Comparison of ENCODE assay signal across 26 mouse cellular contexts in the genomic region with DNA sequence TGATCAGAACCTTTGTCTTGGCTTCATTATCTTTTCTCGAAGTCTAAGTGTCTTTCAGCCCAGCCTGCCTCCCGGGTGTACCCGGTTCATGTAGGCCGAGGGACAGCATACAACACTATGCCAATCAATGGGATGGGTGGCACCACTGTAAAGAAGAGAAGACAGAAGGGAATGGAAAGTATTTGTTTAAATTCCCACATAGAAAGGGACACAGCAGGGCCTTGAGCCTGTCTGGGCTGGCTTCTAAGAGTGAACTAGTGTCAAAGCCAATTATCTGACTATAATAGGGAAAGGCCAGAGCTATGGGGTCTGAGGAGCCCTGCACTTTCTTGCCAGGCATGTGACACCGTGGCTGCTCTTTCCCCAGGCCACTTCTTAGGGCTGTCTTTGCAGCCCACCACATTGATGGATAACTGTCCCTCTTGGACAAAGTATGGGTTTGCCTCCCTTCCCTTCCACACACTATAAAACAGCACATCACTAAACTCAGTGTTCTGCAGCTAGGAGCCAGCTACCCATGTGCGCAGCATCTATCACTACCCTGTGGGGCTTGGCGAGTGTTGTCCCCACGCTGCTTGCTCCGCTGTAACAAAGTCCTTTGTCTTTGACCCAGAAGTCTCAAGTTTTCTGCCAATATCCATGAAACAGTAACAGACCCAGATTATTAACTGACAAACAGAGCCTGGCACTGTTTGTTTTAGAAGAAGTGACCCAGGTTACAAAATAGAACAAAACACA. TPM values are rescaled to one million over a fixed set of nuclear protein-coding genes. Genes with fewer than 3 reads are reported as not detected.
DNase-seq lines count a peak whose midpoint lies in the region; ATAC-seq and TF ChIP-seq lines count a peak whose summit lies in the region.
"Had no signal": no experiment of that assay in that cellular context is flagged by ENCODE, and none has a peak within 500 bp of the region (broad histone marks: within the 10 kb centered on the region; RNA-seq: fewer than 3 reads in every experiment).

No protein-coding gene starts in this region.

- H3K4me1 ChIP-seq in kidney, embryonic 14.5 days (ENCODE audit: control insufficient read depth, insufficient read depth, low read length) = 0 out of 2 replicates have a peak, but pooled peaks cover under 1% of the 10 kb centered on the region
- no peaks in the 10 kb centered on the region for H3K4me1 ChIP-seq in midbrain, embryonic 11.5 days (ENCODE audit: control insufficient read depth, insufficient read depth, low read length)
- no peaks in the 10 kb centered on the region for H3K4me1 ChIP-seq in midbrain, postnatal 0 days (ENCODE audit: insufficient read depth, low read length)
- no peaks in the 10 kb centered on the region for H3K4me1 ChIP-seq in kidney, embryonic 16.5 days (ENCODE audit: insufficient read depth, low read length)
- H3K4me1 ChIP-seq in hindbrain, embryonic 11.5 days (replicated peaks; ENCODE audit: control insufficient read depth, insufficient read depth, low read length) = no peaks in the 10 kb centered on the region
- H3K4me1 ChIP-seq: embryonic facial prominence, embryonic 15.5 days; forebrain, embryonic 12.5 days; heart, embryonic 12.5 days; hindbrain, embryonic 15.5 days; midbrain, embryonic 12.5 days; neural tube, embryonic 13.5 days had no signal

- no peaks in the 10 kb centered on the region for H3K36me3 ChIP-seq in kidney, embryonic 14.5 days (ENCODE audit: control insufficient read depth, insufficient read depth, low read length)
- H3K36me3 ChIP-seq in midbrain, embryonic 11.5 days (ENCODE audit: control insufficient read depth, insufficient read depth, low read length) = no peaks in the 10 kb centered on the region
- H3K36me3 ChIP-seq in midbrain, postnatal 0 days (ENCODE audit: insufficient read depth, low read length) = no peaks in the 10 kb centered on the region
- H3K36me3 ChIP-seq in kidney, embryonic 16.5 days (ENCODE audit: insufficient read depth, low read length) = no peaks in the 10 kb centered on the region
- H3K36me3 ChIP-seq in hindbrain, embryonic 11.5 days (ENCODE audit: control insufficient read depth, insufficient read depth, low read length) = no peaks in the 10 kb centered on the region
- H3K36me3 ChIP-seq: embryonic facial prominence, embryonic 15.5 days; forebrain, embryonic 12.5 days; heart, embryonic 12.5 days; hindbrain, embryonic 15.5 days; limb, embryonic 10.5 days; limb, embryonic 15.5 days; midbrain, embryonic 12.5 days; neural tube, embryonic 13.5 days had no signal

- peak; percentile 35 for DNase-seq in kidney, adult 18-20 months
- DNase-seq in midbrain, embryonic 11.5 days (ENCODE audit: low spot score, missing footprints) = peak; percentile 67
- no peak for DNase-seq in midbrain, postnatal 0 days (ENCODE audit: low spot score)
- no peak for DNase-seq in hindbrain, embryonic 11.5 days (ENCODE audit: low spot score)
- no peak for DNase-seq in layer of hippocampus, postnatal 14 days (ENCODE audit: low spot score in 2 of 2)
- DNase-seq: adrenal gland, postnatal 36 days; cerebellum, adult 2 months; cerebellum, postnatal 14 days; forebrain, postnatal 0 days; gastrocnemius, postnatal 25 days; heart, adult 2 months; lung, postnatal 36 days; right cerebral cortex, postnatal 14 days; thymus, postnatal 14 days had no signal

- H3K4me2 ChIP-seq in kidney, embryonic 14.5 days (replicated peaks; ENCODE audit: low read depth, low read length) = no peak overlapping the region
- H3K4me2 ChIP-seq in midbrain, embryonic 11.5 days = no peak overlapping the region
- H3K4me2 ChIP-seq in midbrain, postnatal 0 days (ENCODE audit: low read depth, low read length, poor library complexity, severe bottlenecking) = no peak overlapping the region
- H3K4me2 ChIP-seq in kidney, embryonic 16.5 days (replicated peaks; ENCODE audit: low read depth, low read length) = no peak overlapping the region
- no peak overlapping the region for H3K4me2 ChIP-seq in hindbrain, embryonic 11.5 days (replicated peaks; ENCODE audit: low read depth, low read length)
- H3K4me2 ChIP-seq: embryonic facial prominence, embryonic 15.5 days; forebrain, embryonic 12.5 days; heart, embryonic 12.5 days; hindbrain, embryonic 15.5 days; limb, embryonic 15.5 days; midbrain, embryonic 12.5 days; neural tube, embryonic 13.5 days had no signal

- H3K9ac ChIP-seq in kidney, embryonic 14.5 days (ENCODE audit: low read depth, low read length) = no peak overlapping the region
- H3K9ac ChIP-seq in midbrain, embryonic 11.5 days (ENCODE audit: low read length) = no peak overlapping the region
- H3K9ac ChIP-seq in midbrain, postnatal 0 days (replicated peaks; ENCODE audit: low read length, poor library complexity, severe bottlenecking) = no peak overlapping the region
- no peak overlapping the region for H3K9ac ChIP-seq in kidney, embryonic 16.5 days (replicated peaks; ENCODE audit: low read length)
- H3K9ac ChIP-seq in hindbrain, embryonic 11.5 days (ENCODE audit: low read depth, low read length) = no peak overlapping the region
- H3K9ac ChIP-seq: embryonic facial prominence, embryonic 15.5 days; forebrain, embryonic 12.5 days; forebrain, postnatal 0 days; heart, embryonic 12.5 days; hindbrain, embryonic 15.5 days; limb, embryonic 15.5 days; midbrain, embryonic 12.5 days; neural tube, embryonic 13.5 days had no signal

- no peak overlapping the region for H3K4me3 ChIP-seq in kidney, embryonic 14.5 days (ENCODE audit: low read length)
- no peak overlapping the region for H3K4me3 ChIP-seq in midbrain, embryonic 11.5 days (ENCODE audit: low read depth, low read length)
- H3K4me3 ChIP-seq in midbrain, postnatal 0 days (ENCODE audit: low read depth, low read length) = no peak overlapping the region
- no peak overlapping the region for H3K4me3 ChIP-seq in kidney, embryonic 16.5 days (ENCODE audit: low read length)
- H3K4me3 ChIP-seq in hindbrain, embryonic 11.5 days (ENCODE audit: low read depth, low read length) = no peak overlapping the region
- H3K4me3 ChIP-seq: embryonic facial prominence, embryonic 15.5 days; forebrain, embryonic 12.5 days; heart, adult 2 months; heart, embryonic 12.5 days; hindbrain, embryonic 15.5 days; limb, embryonic 10.5 days; limb, embryonic 15.5 days; midbrain, embryonic 12.5 days; neural tube, embryonic 13.5 days had no signal

- WGBS in kidney, embryonic 14.5 days = 90% methylated on average over 9 of the region's 9 CpGs
- WGBS in midbrain, embryonic 11.5 days = 83% methylated on average over 9 of the region's 9 CpGs
- 63% methylated on average over 9 of the region's 9 CpGs for WGBS in midbrain, postnatal 0 days
- 87% methylated on average over 9 of the region's 9 CpGs for WGBS in kidney, embryonic 16.5 days
- 86% methylated on average over 9 of the region's 9 CpGs for WGBS in hindbrain, embryonic 11.5 days

- no peak for TF ChIP-seq CTCF in midbrain, postnatal 0 days (IDR thresholded peaks at IDR 0.05)

- H3K9me3 ChIP-seq in kidney, embryonic 14.5 days (ENCODE audit: control insufficient read depth, low read length) = no peaks in the 10 kb centered on the region
- H3K9me3 ChIP-seq in midbrain, embryonic 11.5 days (ENCODE audit: control insufficient read depth, low read length) = no peaks in the 10 kb centered on the region
- H3K9me3 ChIP-seq in midbrain, postnatal 0 days (ENCODE audit: low read length) = no peaks in the 10 kb centered on the region
- no peaks in the 10 kb centered on the region for H3K9me3 ChIP-seq in kidney, embryonic 16.5 days (ENCODE audit: low read length)
- H3K9me3 ChIP-seq in hindbrain, embryonic 11.5 days (ENCODE audit: control insufficient read depth, low read length) = no peaks in the 10 kb centered on the region
- H3K9me3 ChIP-seq: embryonic facial prominence, embryonic 15.5 days; forebrain, embryonic 12.5 days; heart, embryonic 12.5 days; hindbrain, embryonic 15.5 days; limb, embryonic 10.5 days; limb, embryonic 15.5 days; midbrain, embryonic 12.5 days; neural tube, embryonic 13.5 days had no signal

- H3K27me3 ChIP-seq in kidney, embryonic 14.5 days (ENCODE audit: control insufficient read depth, insufficient read depth, low read length) = no peaks in the 10 kb centered on the region
- H3K27me3 ChIP-seq in midbrain, embryonic 11.5 days (ENCODE audit: control insufficient read depth, insufficient read depth, low read length) = no peaks in the 10 kb centered on the region
- H3K27me3 ChIP-seq in midbrain, postnatal 0 days (ENCODE audit: insufficient read depth, low read length) = 0 out of 2 replicates have a peak, but pooled peaks cover 1% of the 10 kb centered on the region
- H3K27me3 ChIP-seq in kidney, embryonic 16.5 days (ENCODE audit: insufficient read depth, low read length) = no peaks in the 10 kb centered on the region
- H3K27me3 ChIP-seq in hindbrain, embryonic 11.5 days (ENCODE audit: control insufficient read depth, insufficient read depth, low read length) = no peaks in the 10 kb centered on the region
- H3K27me3 ChIP-seq: embryonic facial prominence, embryonic 15.5 days; forebrain, embryonic 12.5 days; heart, embryonic 12.5 days; hindbrain, embryonic 15.5 days; limb, embryonic 15.5 days; neural tube, embryonic 13.5 days had no signal

- no peak for ATAC-seq in kidney, embryonic 14.5 days (ENCODE audit: low FRiP score, low TSS enrichment)
- ATAC-seq in midbrain, embryonic 11.5 days (ENCODE audit: low FRiP score) = no peak
- no peak for ATAC-seq in midbrain, postnatal 0 days (ENCODE audit: low FRiP score)
- ATAC-seq in kidney, embryonic 16.5 days (ENCODE audit: low FRiP score, low TSS enrichment) = peak; percentile 62; the same call in 1 of the 2 replicates
- no peak for ATAC-seq in hindbrain, embryonic 11.5 days (ENCODE audit: low FRiP score)
- ATAC-seq: CD4-positive, CD25-positive, alpha-beta regulatory T cell, adult 4 months; forebrain, postnatal 0 days; inflammation-experienced regulatory T-cells, adult 6 months had no signal

- H3K27ac ChIP-seq in kidney, embryonic 14.5 days (ENCODE audit: low read depth, low read length) = no peak overlapping the region
- no peak overlapping the region for H3K27ac ChIP-seq in midbrain, embryonic 11.5 days (ENCODE audit: low read depth, low read length)
- no peak overlapping the region for H3K27ac ChIP-seq in midbrain, postnatal 0 days (ENCODE audit: low read depth, low read length)
- no peak overlapping the region for H3K27ac ChIP-seq in kidney, embryonic 16.5 days (ENCODE audit: low read length)
- H3K27ac ChIP-seq in hindbrain, embryonic 11.5 days (ENCODE audit: low read depth, low read length) = no peak overlapping the region
- H3K27ac ChIP-seq: embryonic facial prominence, embryonic 15.5 days; forebrain, embryonic 12.5 days; heart, adult 2 months; hindbrain, embryonic 15.5 days; limb, embryonic 10.5 days; limb, embryonic 15.5 days; midbrain, embryonic 12.5 days; neural tube, embryonic 13.5 days had no signal

RNA-seq across cellular contexts. Expression of a gene that starts 24.8 kb away (rescaled TPM):
- polyA plus RNA-seq in kidney, embryonic 14.5 days (2014; fragmentation: Nextera tagmentation; extraction: Ambion mirVana) = 386 and 434 TPM in 2 replicates
- 323 and 331 TPM in 2 replicates for polyA plus RNA-seq in midbrain, embryonic 11.5 days (2014; fragmentation: Nextera tagmentation; extraction: Ambion mirVana)
- 99.9 and 111 TPM in 2 replicates for total RNA-seq in midbrain, postnatal 0 days (2014; rRNA removed)
- polyA plus RNA-seq in midbrain, postnatal 0 days (2015; fragmentation: Nextera tagmentation; extraction: Ambion mirVana) = 160 and 170 TPM in 2 replicates
- 356 and 387 TPM in 2 replicates for polyA plus RNA-seq in kidney, embryonic 16.5 days (2015; fragmentation: Nextera tagmentation; extraction: Ambion mirVana)
- polyA plus RNA-seq in hindbrain, embryonic 11.5 days (2014; fragmentation: Nextera tagmentation; extraction: Ambion mirVana) = 327 and 331 TPM in 2 replicates
- 10 to 100 TPM; 69.3 to 75.0 TPM for total RNA-seq in layer of hippocampus, postnatal 14 days (2021)

RNA-seq across cellular contexts. Expression of a gene that starts 45.8 kb away (rescaled TPM):
- 1,007 and 1,462 TPM in 2 replicates for polyA plus RNA-seq in kidney, embryonic 14.5 days (2014; fragmentation: Nextera tagmentation; extraction: Ambion mirVana)
- 646 and 740 TPM in 2 replicates for polyA plus RNA-seq in midbrain, embryonic 11.5 days (2014; fragmentation: Nextera tagmentation; extraction: Ambion mirVana)
- total RNA-seq in midbrain, postnatal 0 days (2014; rRNA removed) = 352 and 411 TPM in 2 replicates
- 496 and 514 TPM in 2 replicates for polyA plus RNA-seq in midbrain, postnatal 0 days (2015; fragmentation: Nextera tagmentation; extraction: Ambion mirVana)
- 806 and 861 TPM in 2 replicates for polyA plus RNA-seq in kidney, embryonic 16.5 days (2015; fragmentation: Nextera tagmentation; extraction: Ambion mirVana)
- 669 and 690 TPM in 2 replicates for polyA plus RNA-seq in hindbrain, embryonic 11.5 days (2014; fragmentation: Nextera tagmentation; extraction: Ambion mirVana)
- total RNA-seq in layer of hippocampus, postnatal 14 days (2021) = 100 to 1,000 TPM; 330 to 351 TPM

Comparison
In these comparisons a context has a peak if more than half of its experiments do, and no peak if none do; other contexts are left out.
1. DNase-seq: peak in kidney, adult 18-20 months (single experiment) and midbrain, embryonic 11.5 days (single experiment); none in midbrain, postnatal 0 days (single experiment), hindbrain, embryonic 11.5 days (single experiment) and layer of hippocampus, postnatal 14 days (0 of 2).